Mouse (Mus musculus) heart, postnatal 4 days (tissue): ENCODE data around the gene Farp1. TPM values are rescaled to one million over a fixed set of nuclear protein-coding genes. Genes with fewer than 3 reads are reported as not detected.

Experiments used
- DNase-seq: peaks from one replicate; pipeline ENCODE4 v3.0.0; 2021
- total RNA-seq, 2 experiments: library from RNA; stranded (reverse); gene quantifications; 2 replicates each; pipeline ENCODE4 v1.2.3; 2021

Farp1 gene
- total RNA-seq, 2 experiments from 2014 or later: 42.9 to 43.2 TPM

GRCm38 (mm10) chr14:121317312-121317671 lies 282.3 kb downstream of the Farp1 start:
- no peak for DNase-seq

DNA sequence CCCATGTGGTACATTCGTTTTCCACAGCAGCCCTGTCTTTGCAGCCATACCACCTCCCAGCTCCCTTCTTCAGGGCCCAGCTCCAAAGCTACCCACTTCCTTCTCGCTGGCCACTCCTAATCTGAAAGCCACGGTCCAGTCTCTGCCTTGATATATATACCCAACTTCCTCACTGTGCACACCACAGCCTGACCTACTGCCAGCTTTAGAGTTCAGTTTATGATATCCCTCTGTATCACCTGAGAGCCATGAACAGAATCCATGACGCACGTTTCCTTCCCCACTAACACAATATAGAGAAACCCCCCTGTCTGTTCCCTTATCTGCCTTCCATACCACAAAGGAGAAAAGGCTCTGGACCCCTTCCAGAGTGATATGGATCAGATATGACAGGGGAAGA lies 283.4 kb downstream of the Farp1 start:
- DNase-seq: no peak

DNA sequence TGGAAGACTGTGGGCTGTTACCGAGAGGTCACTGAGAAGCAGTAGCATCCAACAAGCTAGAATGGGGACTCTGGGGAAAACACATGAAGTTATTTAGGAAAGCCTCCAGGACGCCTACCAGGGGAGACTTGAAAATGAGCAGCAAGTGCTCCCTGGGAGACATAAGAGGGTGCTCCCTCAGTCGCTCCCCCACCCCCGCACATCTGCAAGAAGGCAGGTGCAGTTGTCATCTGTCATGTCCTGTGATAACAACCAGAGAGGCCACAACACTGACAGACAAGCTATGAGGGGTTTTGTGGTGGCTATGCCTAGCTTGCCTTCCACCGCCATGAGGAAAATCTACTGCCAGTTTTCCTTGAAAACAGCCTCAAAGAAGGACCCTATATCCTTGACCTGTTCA lies 287.1 kb downstream of the Farp1 start:
- no peak for DNase-seq

- no peak for DNase-seq
Measured at GRCm38 (mm10) chr14:121322641-121323040, 287.6 kb downstream of the Farp1 start.

- no peak for DNase-seq
Measured at GRCm38 (mm10) chr14:121324521-121325330, 289.7 kb downstream of the Farp1 start.

- no peak for DNase-seq
Measured at GRCm38 (mm10) chr14:121326432-121326831, 291.4 kb downstream of the Farp1 start.

DNA sequence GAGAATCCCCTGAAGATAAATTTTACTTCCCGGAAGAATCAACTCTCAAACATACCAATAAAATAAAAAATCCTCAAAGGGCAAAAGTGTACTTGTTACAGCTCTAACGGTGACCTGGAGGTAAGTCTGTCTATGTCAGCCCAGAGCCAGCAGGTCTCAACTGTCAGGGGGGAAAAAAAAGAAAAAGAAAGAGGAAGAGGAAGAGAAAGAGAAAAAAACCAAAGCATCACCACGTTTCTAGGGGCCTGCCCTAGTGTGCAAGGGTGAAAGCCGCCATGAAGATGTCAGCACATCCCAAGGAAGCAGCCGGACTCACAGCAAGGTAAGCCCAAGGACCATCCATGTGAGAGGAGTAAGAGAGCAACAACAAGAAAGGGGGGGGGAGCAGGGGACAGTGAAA lies 293.9 kb downstream of the Farp1 start:
- DNase-seq: no peak

GRCm38 (mm10) chr14:121329401-121330089 lies 294.5 kb downstream of the Farp1 start:
- DNase-seq: no peak

GRCm38 (mm10) chr14:121330090-121330408 lies 295.0 kb downstream of the Farp1 start:
- no peak for DNase-seq

Other genes with a start within 250 kb of the Farp1 start
- gene Ipo5, start 124.0 kb upstream of the Farp1 start, total RNA-seq: 100 to 1,000 TPM; 129 to 131 TPM